Mouse (Mus musculus): Measurements from ENCODE around the gene Slc17a5. TPM values are rescaled to one million over a fixed set of nuclear protein-coding genes. Genes with fewer than 3 reads are reported as not detected.

Gene Slc17a5
- polyA plus RNA-seq, 1 experiment from 2014 or later: 16.9 TPM

DNA sequence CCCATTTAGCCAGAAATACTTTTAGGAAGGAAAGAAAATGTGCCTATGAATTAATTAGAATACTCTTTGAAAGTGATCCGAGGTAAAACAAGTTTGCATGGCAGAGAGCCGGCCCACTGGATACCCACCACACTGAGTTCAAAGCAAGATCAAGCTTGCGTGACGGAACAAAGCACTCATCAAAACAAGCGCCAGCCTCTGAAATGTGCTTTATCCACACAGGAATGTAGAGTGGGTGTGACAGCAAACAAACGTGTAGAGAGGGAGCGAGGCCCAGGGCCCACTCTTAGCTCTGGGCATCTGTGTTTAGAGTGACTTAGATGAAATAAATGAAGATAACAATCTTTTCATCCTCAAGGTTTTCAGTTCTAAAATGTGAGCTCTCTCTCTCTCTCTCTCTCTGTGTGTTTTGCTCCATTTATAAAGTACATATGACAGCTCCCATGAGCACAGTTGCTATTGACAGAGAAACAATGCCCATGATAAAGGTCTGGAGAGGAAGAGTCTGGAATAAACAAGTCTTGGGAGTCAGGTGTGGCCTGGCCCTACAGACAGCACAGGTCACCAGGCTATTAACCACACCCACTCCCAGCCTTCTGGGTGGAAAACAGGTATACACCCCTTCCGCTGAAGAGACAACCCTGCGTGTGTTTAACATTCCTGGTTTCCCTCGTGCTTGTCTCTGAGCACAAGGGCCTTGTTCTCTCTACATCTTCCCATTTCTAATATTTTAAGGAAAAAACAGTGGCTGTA, 8.0 kb downstream of the Slc17a5 start:
- H3K4me1 ChIP-seq (ENCODE audit: control insufficient read depth, insufficient read depth, low read length): no peaks in the 10 kb centered on the region
- no peak overlapping the region for H3K9ac ChIP-seq (replicated peaks; ENCODE audit: low read depth, low read length)
- 57% methylated on average over 10 of the region's 10 CpGs for WGBS
- H3K36me3 ChIP-seq (ENCODE audit: control insufficient read depth, insufficient read depth, low read length): no peaks in the 10 kb centered on the region
- H3K27ac ChIP-seq (ENCODE audit: low read length): no peak overlapping the region
- no peak overlapping the region for H3K4me3 ChIP-seq (ENCODE audit: low read depth, low read length)
- H3K4me2 ChIP-seq (replicated peaks; ENCODE audit: low read depth, low read length): no peak overlapping the region
- no peaks in the 10 kb centered on the region for H3K27me3 ChIP-seq (ENCODE audit: control insufficient read depth, insufficient read depth, low read length)
- H3K9me3 ChIP-seq (ENCODE audit: control insufficient read depth, low read depth, low read length): no peaks in the 10 kb centered on the region
- no peak for ATAC-seq (ENCODE audit: insufficient number of reproducible peaks, insufficient read depth, low FRiP score, low read depth)

DNA sequence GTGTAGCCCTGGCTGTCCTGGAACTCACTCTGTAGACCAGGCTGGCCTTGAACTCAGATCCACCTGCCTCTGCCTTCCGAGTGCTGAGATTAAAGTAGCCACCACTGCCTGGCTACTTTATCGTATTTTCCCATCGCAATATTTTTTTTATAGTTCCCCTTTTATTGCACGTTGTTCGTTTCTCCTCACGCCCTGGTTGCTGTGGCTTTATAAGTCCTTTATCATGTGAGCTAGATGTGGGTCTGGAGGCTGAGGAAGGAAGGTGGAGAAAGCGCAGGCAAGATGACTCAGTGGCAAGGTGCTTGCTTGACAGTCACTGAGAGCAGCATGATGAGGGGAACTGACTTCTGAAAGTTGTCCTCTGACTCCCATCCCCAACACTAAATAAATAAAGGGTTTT, 9.0 kb downstream of the Slc17a5 start:
- no peak overlapping the region for H3K4me2 ChIP-seq (replicated peaks; ENCODE audit: low read depth, low read length)
- no peak for ATAC-seq (ENCODE audit: insufficient number of reproducible peaks, insufficient read depth, low FRiP score, low read depth)
- WGBS: 88% methylated on average over 7 of the region's 7 CpGs
- no peaks in the 10 kb centered on the region for H3K27me3 ChIP-seq (ENCODE audit: control insufficient read depth, insufficient read depth, low read length)
- no peak overlapping the region for H3K9ac ChIP-seq (replicated peaks; ENCODE audit: low read depth, low read length)
- no peaks in the 10 kb centered on the region for H3K4me1 ChIP-seq (ENCODE audit: control insufficient read depth, insufficient read depth, low read length)
- no peaks in the 10 kb centered on the region for H3K9me3 ChIP-seq (ENCODE audit: control insufficient read depth, low read depth, low read length)
- no peak overlapping the region for H3K4me3 ChIP-seq (ENCODE audit: low read depth, low read length)
- H3K27ac ChIP-seq (ENCODE audit: low read length): no peak overlapping the region
- no peaks in the 10 kb centered on the region for H3K36me3 ChIP-seq (ENCODE audit: control insufficient read depth, insufficient read depth, low read length)

DNA sequence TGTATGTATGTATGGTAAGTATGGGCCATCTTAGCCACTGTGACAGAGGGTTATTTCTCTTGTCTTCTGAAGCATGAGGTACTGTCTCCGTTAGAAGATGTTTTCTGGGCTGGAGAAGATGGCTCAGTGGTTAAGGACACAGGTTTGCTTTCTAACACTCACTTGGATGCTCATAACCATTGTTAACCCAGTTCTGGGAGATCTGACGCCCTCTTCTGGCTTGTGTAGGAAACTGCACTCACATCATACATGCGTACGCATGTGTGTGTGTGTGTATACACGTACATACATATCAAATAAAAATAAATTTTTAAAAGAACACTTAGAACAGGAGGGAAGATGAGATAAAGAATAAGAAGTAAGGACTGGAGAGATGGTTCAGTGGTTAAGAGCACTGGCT, 11.4 kb downstream of the Slc17a5 start:
- H3K9me3 ChIP-seq (ENCODE audit: control insufficient read depth, low read depth, low read length): no peaks in the 10 kb centered on the region
- no peaks in the 10 kb centered on the region for H3K36me3 ChIP-seq (ENCODE audit: control insufficient read depth, insufficient read depth, low read length)
- H3K27me3 ChIP-seq (ENCODE audit: control insufficient read depth, insufficient read depth, low read length): no peaks in the 10 kb centered on the region
- H3K4me1 ChIP-seq (ENCODE audit: control insufficient read depth, insufficient read depth, low read length): no peaks in the 10 kb centered on the region
- H3K4me3 ChIP-seq (ENCODE audit: low read depth, low read length): no peak overlapping the region
- 91% methylated on average over 5 of the region's 5 CpGs for WGBS
- no peak for ATAC-seq (ENCODE audit: insufficient number of reproducible peaks, insufficient read depth, low FRiP score, low read depth)
- no peak overlapping the region for H3K27ac ChIP-seq (ENCODE audit: low read length)
- H3K9ac ChIP-seq (replicated peaks; ENCODE audit: low read depth, low read length): no peak overlapping the region
- no peak overlapping the region for H3K4me2 ChIP-seq (replicated peaks; ENCODE audit: low read depth, low read length)

DNA sequence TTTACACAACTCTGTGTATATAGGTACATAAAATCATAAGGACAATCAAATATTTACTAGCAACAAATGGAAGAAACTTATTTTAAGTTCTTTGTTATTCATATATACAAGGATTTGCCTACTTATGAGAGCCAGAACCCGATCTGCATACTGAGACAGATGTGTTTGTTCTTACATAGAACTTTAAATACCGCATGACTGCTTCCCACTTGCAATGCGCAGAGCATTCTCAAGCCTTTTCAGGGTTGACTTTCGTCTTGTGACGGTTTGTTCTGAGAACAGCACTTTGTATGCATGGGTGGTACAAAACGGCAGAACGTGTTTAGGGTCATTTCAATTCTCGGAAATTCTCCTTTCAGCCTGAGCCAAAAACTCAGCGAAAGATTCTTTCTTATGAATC, 17.9 kb downstream of the Slc17a5 start:
- no peak for ATAC-seq (ENCODE audit: insufficient number of reproducible peaks, insufficient read depth, low FRiP score, low read depth)
- no peak overlapping the region for H3K27ac ChIP-seq (ENCODE audit: low read length)
- H3K4me1 ChIP-seq (ENCODE audit: control insufficient read depth, insufficient read depth, low read length): no peaks in the 10 kb centered on the region
- no peaks in the 10 kb centered on the region for H3K9me3 ChIP-seq (ENCODE audit: control insufficient read depth, low read depth, low read length)
- no peaks in the 10 kb centered on the region for H3K27me3 ChIP-seq (ENCODE audit: control insufficient read depth, insufficient read depth, low read length)
- no peaks in the 10 kb centered on the region for H3K36me3 ChIP-seq (ENCODE audit: control insufficient read depth, insufficient read depth, low read length)
- no peak overlapping the region for H3K4me2 ChIP-seq (replicated peaks; ENCODE audit: low read depth, low read length)
- 96% methylated on average over 9 of the region's 9 CpGs for WGBS
- H3K9ac ChIP-seq (replicated peaks; ENCODE audit: low read depth, low read length): no peak overlapping the region
- H3K4me3 ChIP-seq (ENCODE audit: low read depth, low read length): no peak overlapping the region

DNA sequence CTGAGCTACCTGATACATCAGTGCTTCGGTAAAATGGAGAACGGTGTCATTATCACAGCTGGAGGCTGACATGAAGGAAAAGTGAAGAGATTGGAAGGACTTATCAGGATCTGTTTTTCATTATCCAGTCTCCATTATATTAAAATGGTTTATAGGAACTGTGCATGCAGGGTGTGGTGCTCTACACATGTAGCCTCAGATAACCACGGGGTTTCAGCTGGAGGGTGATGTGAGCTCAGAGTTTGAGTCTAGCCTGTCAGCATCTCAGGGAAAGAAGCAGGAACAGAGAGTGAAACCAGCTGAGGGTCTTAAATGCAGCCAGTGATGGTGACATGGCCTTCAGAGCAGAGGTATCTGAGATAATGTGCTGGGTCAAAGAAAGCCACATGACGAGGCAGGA, 28.4 kb downstream of the Slc17a5 start:
- 86% methylated on average over 4 of the region's 4 CpGs for WGBS
- H3K4me2 ChIP-seq (replicated peaks; ENCODE audit: low read depth, low read length): no peak overlapping the region
- no peak overlapping the region for H3K4me3 ChIP-seq (ENCODE audit: low read depth, low read length)
- no peaks in the 10 kb centered on the region for H3K9me3 ChIP-seq (ENCODE audit: control insufficient read depth, low read depth, low read length)
- H3K36me3 ChIP-seq (ENCODE audit: control insufficient read depth, insufficient read depth, low read length): no peaks in the 10 kb centered on the region
- no peak for ATAC-seq (ENCODE audit: insufficient number of reproducible peaks, insufficient read depth, low FRiP score, low read depth)
- H3K9ac ChIP-seq (replicated peaks; ENCODE audit: low read depth, low read length): no peak overlapping the region
- H3K27ac ChIP-seq (ENCODE audit: low read length): no peak overlapping the region
- H3K4me1 ChIP-seq (ENCODE audit: control insufficient read depth, insufficient read depth, low read length): no peaks in the 10 kb centered on the region
- no peaks in the 10 kb centered on the region for H3K27me3 ChIP-seq (ENCODE audit: control insufficient read depth, insufficient read depth, low read length)

DNA sequence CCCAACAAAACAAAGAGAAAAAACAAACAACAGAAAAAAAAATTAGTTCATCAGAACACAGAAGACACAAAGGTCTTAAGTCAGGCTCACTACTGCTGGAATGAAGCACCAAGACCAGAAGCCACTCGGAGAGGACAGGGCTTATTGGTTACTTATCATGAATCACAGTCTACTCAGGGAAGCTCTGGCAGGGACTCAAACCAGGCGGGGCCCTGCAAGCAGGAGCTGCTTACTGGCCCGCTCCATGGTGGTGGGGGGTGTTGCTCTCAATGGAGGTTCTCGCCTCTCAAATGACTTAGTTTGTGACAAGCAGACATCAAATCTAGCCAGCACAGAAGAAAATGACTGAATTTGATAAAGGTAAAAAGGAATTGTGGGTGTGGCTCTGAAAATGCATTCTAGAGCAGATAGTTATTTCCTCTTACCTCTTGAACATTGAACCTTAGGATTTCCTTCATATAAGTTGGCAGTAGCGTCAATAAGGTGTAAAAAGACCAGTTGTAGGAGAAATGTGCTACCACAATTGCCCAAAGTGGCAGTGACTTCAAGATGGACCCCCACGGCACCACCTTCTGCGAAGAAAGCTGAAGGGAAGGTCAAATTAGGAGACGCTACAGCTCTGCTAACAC, 29.1 kb downstream of the Slc17a5 start:
- Histone ChIP-seq H3K9ac (replicated peaks; ENCODE audit: low read depth, low read length) (no peak overlapping the region), H3K4me1 (ENCODE audit: control insufficient read depth, insufficient read depth, low read length) (no peaks in the 10 kb centered on the region), H3K4me3 (ENCODE audit: low read depth, low read length) (no peak overlapping the region), H3K27me3 (ENCODE audit: control insufficient read depth, insufficient read depth, low read length) (no peaks in the 10 kb centered on the region), H3K27ac (ENCODE audit: low read length) (no peak overlapping the region), H3K36me3 (ENCODE audit: control insufficient read depth, insufficient read depth, low read length) (no peaks in the 10 kb centered on the region), H3K4me2 (replicated peaks; ENCODE audit: low read depth, low read length) (no peak overlapping the region), H3K9me3 (ENCODE audit: control insufficient read depth, low read depth, low read length) (no peaks in the 10 kb centered on the region)
- WGBS: 78% methylated on average over 8 of the region's 8 CpGs
- ATAC-seq (ENCODE audit: insufficient number of reproducible peaks, insufficient read depth, low FRiP score, low read depth): no peak

DNA sequence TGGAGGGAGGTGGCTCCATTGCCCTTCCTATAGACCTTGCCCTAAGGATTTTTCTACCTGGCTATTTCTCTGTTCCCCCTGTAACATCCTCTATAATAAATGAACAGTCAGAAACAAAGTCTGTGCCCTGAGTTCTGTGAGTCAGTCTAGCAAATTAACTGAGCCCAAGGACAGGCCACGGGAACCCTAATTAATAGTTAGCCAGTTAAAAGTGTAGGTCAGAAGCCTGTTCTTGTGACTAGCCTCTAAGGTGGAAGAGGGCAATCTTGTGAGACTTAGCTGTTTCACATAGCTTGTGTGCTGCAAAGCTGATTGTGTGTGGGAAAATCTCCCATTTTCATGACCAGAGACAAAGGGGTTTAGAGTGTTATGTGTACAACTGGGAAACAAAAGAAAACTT, 30.8 kb downstream of the Slc17a5 start:
- Histone ChIP-seq H3K36me3 (ENCODE audit: control insufficient read depth, insufficient read depth, low read length) (no peaks in the 10 kb centered on the region), H3K9ac (replicated peaks; ENCODE audit: low read depth, low read length) (no peak overlapping the region), H3K4me2 (replicated peaks; ENCODE audit: low read depth, low read length) (no peak overlapping the region), H3K27ac (ENCODE audit: low read length) (no peak overlapping the region), H3K27me3 (ENCODE audit: control insufficient read depth, insufficient read depth, low read length) (no peaks in the 10 kb centered on the region), H3K4me1 (ENCODE audit: control insufficient read depth, insufficient read depth, low read length) (no peaks in the 10 kb centered on the region), H3K4me3 (ENCODE audit: low read depth, low read length) (no peak overlapping the region), H3K9me3 (ENCODE audit: control insufficient read depth, low read depth, low read length) (no peaks in the 10 kb centered on the region)
- no peak for ATAC-seq (ENCODE audit: insufficient number of reproducible peaks, insufficient read depth, low FRiP score, low read depth)
- 86% methylated on average over 1 of the region's 1 CpGs for WGBS

DNA sequence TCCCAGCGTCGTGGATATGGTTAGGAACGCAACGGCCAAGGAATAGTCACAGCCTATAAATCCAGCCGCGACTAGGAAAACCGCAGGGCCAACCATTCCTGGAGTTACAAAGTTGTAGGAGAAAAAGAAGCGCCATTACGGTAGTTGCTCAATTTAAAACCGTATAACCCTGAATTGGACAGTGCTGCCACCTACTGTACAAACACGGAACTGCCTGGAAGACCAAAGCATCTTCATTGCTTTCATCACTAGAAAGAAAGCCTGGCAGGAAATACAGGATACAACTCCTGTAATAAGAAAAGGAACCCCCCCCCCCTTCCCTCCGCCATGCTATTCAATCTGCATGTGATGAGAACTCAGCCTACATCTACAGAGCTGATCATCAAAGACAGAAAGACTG, 34.9 kb downstream of the Slc17a5 start:
- no peaks in the 10 kb centered on the region for H3K36me3 ChIP-seq (ENCODE audit: control insufficient read depth, insufficient read depth, low read length)
- no peak overlapping the region for H3K27ac ChIP-seq (ENCODE audit: low read length)
- H3K4me3 ChIP-seq (ENCODE audit: low read depth, low read length): no peak overlapping the region
- no peaks in the 10 kb centered on the region for H3K9me3 ChIP-seq (ENCODE audit: control insufficient read depth, low read depth, low read length)
- WGBS: 50% methylated on average over 12 of the region's 12 CpGs
- no peak overlapping the region for H3K9ac ChIP-seq (replicated peaks; ENCODE audit: low read depth, low read length)
- no peak overlapping the region for H3K4me2 ChIP-seq (replicated peaks; ENCODE audit: low read depth, low read length)
- no peaks in the 10 kb centered on the region for H3K4me1 ChIP-seq (ENCODE audit: control insufficient read depth, insufficient read depth, low read length)
- no peaks in the 10 kb centered on the region for H3K27me3 ChIP-seq (ENCODE audit: control insufficient read depth, insufficient read depth, low read length)
- no peak for ATAC-seq (ENCODE audit: insufficient number of reproducible peaks, insufficient read depth, low FRiP score, low read depth)

DNA sequence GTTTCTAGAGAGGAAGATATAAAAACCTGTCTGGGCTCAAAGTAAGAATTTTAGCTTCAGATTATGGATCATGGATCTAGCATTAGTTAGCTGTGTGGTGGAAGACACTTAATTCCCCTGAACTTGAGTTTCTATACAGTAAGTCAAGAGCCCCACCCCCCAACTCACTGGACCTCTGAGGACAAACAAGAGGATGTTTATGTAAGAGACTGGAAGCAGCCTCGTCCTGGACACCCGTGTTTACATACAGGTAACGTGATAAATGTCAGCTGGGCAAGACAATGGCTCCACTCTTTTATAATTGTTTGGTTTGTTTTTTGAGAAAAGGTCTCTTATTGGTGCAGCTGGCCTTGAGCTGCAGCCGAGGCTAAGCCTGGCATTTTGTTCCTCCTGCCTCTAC, 36.1 kb downstream of the Slc17a5 start:
- no peaks in the 10 kb centered on the region for H3K4me1 ChIP-seq (ENCODE audit: control insufficient read depth, insufficient read depth, low read length)
- no peak overlapping the region for H3K4me3 ChIP-seq (ENCODE audit: low read depth, low read length)
- no peaks in the 10 kb centered on the region for H3K27me3 ChIP-seq (ENCODE audit: control insufficient read depth, insufficient read depth, low read length)
- no peak overlapping the region for H3K4me2 ChIP-seq (replicated peaks; ENCODE audit: low read depth, low read length)
- H3K9ac ChIP-seq (replicated peaks; ENCODE audit: low read depth, low read length): no peak overlapping the region
- no peak overlapping the region for H3K27ac ChIP-seq (ENCODE audit: low read length)
- no peaks in the 10 kb centered on the region for H3K9me3 ChIP-seq (ENCODE audit: control insufficient read depth, low read depth, low read length)
- WGBS: 25% methylated on average over 4 of the region's 4 CpGs
- ATAC-seq (ENCODE audit: insufficient number of reproducible peaks, insufficient read depth, low FRiP score, low read depth): no peak
- no peaks in the 10 kb centered on the region for H3K36me3 ChIP-seq (ENCODE audit: control insufficient read depth, insufficient read depth, low read length)
